Mouse (Mus musculus) midbrain, embryonic 11.5 days (tissue): ENCODE measurements around the gene Pmepa1. TPM values are rescaled to one million over a fixed set of nuclear protein-coding genes. Genes with fewer than 3 reads are reported as not detected.

ENCODE experiments used
- ATAC-seq: fragments of 200-750 bp; cut with Nextera tagmentation; 2 replicates; pipeline ENCODE4 v1.8.0; 2017; ENCODE audit warnings: moderate TSS enrichment, moderate library complexity; ENCODE audit not compliant: low FRiP score
- DNase-seq: peaks from one replicate; pipeline ENCODE4 v3.0.0; 2015; ENCODE audit warnings: low spot score; ENCODE audit errors: missing footprints
- H3K27ac ChIP-seq: fragments of 300-500 bp; sonication (generic); 2 replicates; pipeline ENCODE4 v1.5.1; 2014; ENCODE audit warnings: low read depth, low read length
- H3K27me3 ChIP-seq: fragments of 300-500 bp; sonication (generic); 2 replicates; pipeline ENCODE4 v1.6.1; 2014; ENCODE audit warnings: mild to moderate bottlenecking, low read length, moderate library complexity, mixed read lengths; ENCODE audit not compliant: control insufficient read depth, insufficient read depth
- H3K36me3 ChIP-seq: fragments of 300-500 bp; sonication (generic); 2 replicates; pipeline ENCODE4 v1.6.1; 2014; ENCODE audit warnings: mild to moderate bottlenecking, low read length, moderate library complexity, mixed read lengths; ENCODE audit not compliant: control insufficient read depth, insufficient read depth
- H3K4me1 ChIP-seq: fragments of 300-500 bp; sonication (generic); 2 replicates; pipeline ENCODE4 v1.6.1; 2014; ENCODE audit warnings: low read length; ENCODE audit not compliant: control insufficient read depth, insufficient read depth
- H3K4me2 ChIP-seq: fragments of 300-500 bp; sonication (generic); 2 replicates; pipeline ENCODE4 v1.6.1; 2014; ENCODE audit warnings: mild to moderate bottlenecking, moderate library complexity
- H3K4me3 ChIP-seq: fragments of 300-500 bp; sonication (generic); 2 replicates; pipeline ENCODE4 v1.5.1; 2014; ENCODE audit warnings: low read depth, low read length
- H3K9ac ChIP-seq: fragments of 300-500 bp; sonication (generic); 2 replicates; pipeline ENCODE4 v1.6.1; 2014; ENCODE audit warnings: low read length
- H3K9me3 ChIP-seq: fragments of 300-500 bp; sonication (generic); 2 replicates; pipeline ENCODE4 v1.6.1; 2016; ENCODE audit warnings: low read length; ENCODE audit not compliant: control insufficient read depth
- WGBS: fragments of 180-500 bp; shearing (Covaris S2); extraction: QIAGEN DNeasy Blood & Tissue Kit; methylation state at CpG from one replicate; pipeline ENCODE4 v1.1.7; 2014; 5-methylcytosine and 5-hydroxymethylcytosine counted together
- polyA plus RNA-seq: library from polyadenylated mRNA; unstranded; fragments of >200 nt; fragmentation: Nextera tagmentation; extraction: Ambion mirVana; gene quantifications from 2 replicates; pipeline ENCODE4 v1.2.1, GENCODE M21; 2014

The Pmepa1 gene
- polyA plus RNA-seq, 1 experiment from 2014 or later: 3.4 TPM

GRCm38 (mm10) chr2:173181486-173181885, 94.8 kb downstream of the Pmepa1 start:
- Histone ChIP-seq H3K9me3 (no peaks in the 10 kb centered on the region), H3K27me3 (no peaks in the 10 kb centered on the region), H3K36me3 (no peaks in the 10 kb centered on the region), H3K27ac (no peak overlapping the region), H3K4me3 (no peak overlapping the region), H3K4me2 (no peak overlapping the region), H3K9ac (no peak overlapping the region), H3K4me1 (no peaks in the 10 kb centered on the region)
- DNase-seq: no peak
- whole genome bisulfite sequencing: 52% methylated on average over 5 of the region's 5 CpGs
- ATAC-seq: no peak

- Histone ChIP-seq H3K9me3 (no peaks in the 10 kb centered on the region), H3K27ac (no peak overlapping the region), H3K4me1 (no peaks in the 10 kb centered on the region), H3K36me3 (no peaks in the 10 kb centered on the region), H3K4me3 (no peak overlapping the region), H3K4me2 (no peak overlapping the region), H3K27me3 (no peaks in the 10 kb centered on the region), H3K9ac (no peak overlapping the region)
- no peak for ATAC-seq
- DNase-seq: no peak
- 82% methylated on average over 11 of the region's 11 CpGs for WGBS
Observed at GRCm38 (mm10) chr2:173180721-173181388, 95.5 kb downstream of the Pmepa1 start.

- no peak for ATAC-seq
- Histone ChIP-seq H3K4me1 (no peaks in the 10 kb centered on the region), H3K36me3 (no peaks in the 10 kb centered on the region), H3K27me3 (no peaks in the 10 kb centered on the region), H3K27ac (no peak overlapping the region), H3K9ac (no peak overlapping the region), H3K9me3 (0 out of 2 replicates have a peak, but pooled peaks cover 3% of the 10 kb centered on the region), H3K4me3 (no peak overlapping the region), H3K4me2 (no peak overlapping the region)
- DNase-seq: no peak
- 76% methylated on average over 4 of the region's 4 CpGs for WGBS
Observed at GRCm38 (mm10) chr2:173180026-173180425, 96.3 kb downstream of the Pmepa1 start.

- Histone ChIP-seq H3K27ac (no peak overlapping the region), H3K4me1 (peaks cover 8% of the 10 kb centered on the region), H3K4me2 (no peak overlapping the region), H3K9me3 (0 out of 2 replicates have a peak, but pooled peaks cover 3% of the 10 kb centered on the region), H3K9ac (no peak overlapping the region), H3K36me3 (no peaks in the 10 kb centered on the region), H3K4me3 (no peak overlapping the region), H3K27me3 (no peaks in the 10 kb centered on the region)
- DNase-seq: no peak
- ATAC-seq: no peak
- WGBS: 91% methylated on average over 7 of the region's 7 CpGs
Observed at GRCm38 (mm10) chr2:173179046-173179445, 97.3 kb downstream of the Pmepa1 start.

- Histone ChIP-seq H3K4me3 (no peak overlapping the region), H3K4me1 (peaks cover 11% of the 10 kb centered on the region), H3K4me2 (no peak overlapping the region), H3K9ac (no peak overlapping the region), H3K27me3 (no peaks in the 10 kb centered on the region), H3K9me3 (0 out of 2 replicates have a peak, but pooled peaks cover 3% of the 10 kb centered on the region), H3K27ac (no peak overlapping the region), H3K36me3 (no peaks in the 10 kb centered on the region)
- ATAC-seq (no peak), DNase-seq (peak; percentile 72)
- WGBS: 90% methylated on average over 8 of the region's 8 CpGs
Observed at GRCm38 (mm10) chr2:173177951-173178350, 98.4 kb downstream of the Pmepa1 start.

- Histone ChIP-seq H3K27ac (no peak overlapping the region), H3K27me3 (no peaks in the 10 kb centered on the region), H3K4me3 (no peak overlapping the region), H3K4me1 (peaks cover 16% of the 10 kb centered on the region), H3K4me2 (no peak overlapping the region), H3K9me3 (0 out of 2 replicates have a peak, but pooled peaks cover 3% of the 10 kb centered on the region), H3K36me3 (no peaks in the 10 kb centered on the region), H3K9ac (no peak overlapping the region)
- 79% methylated on average over 5 of the region's 5 CpGs for WGBS
- no peak for ATAC-seq
- DNase-seq: no peak
Observed at GRCm38 (mm10) chr2:173177481-173177880, 98.9 kb downstream of the Pmepa1 start.

- H3K36me3 ChIP-seq: no peaks in the 10 kb centered on the region
- H3K4me2 ChIP-seq: no peak overlapping the region
- H3K9me3 ChIP-seq: 0 out of 2 replicates have a peak, but pooled peaks cover 3% of the 10 kb centered on the region
- ATAC-seq: no peak
- H3K27me3 ChIP-seq: no peaks in the 10 kb centered on the region; the same call in 1 of the 2 replicates
- no peak overlapping the region for H3K4me3 ChIP-seq
- DNase-seq: no peak
- 92% methylated on average over 5 of the region's 5 CpGs for WGBS
- H3K4me1 ChIP-seq: peaks cover 31% of the 10 kb centered on the region
- no peak overlapping the region for H3K27ac ChIP-seq
- H3K9ac ChIP-seq: no peak overlapping the region
Observed at GRCm38 (mm10) chr2:173175703-173176102, 100.6 kb downstream of the Pmepa1 start.

- peak; percentile 0; the same call in 1 of the 2 replicates for ATAC-seq
- Histone ChIP-seq H3K27ac (peak overlapping the region; percentile 97), H3K4me3 (no peak overlapping the region), H3K4me2 (peak overlapping the region; percentile 60), H3K4me1 (peaks cover 31% of the 10 kb centered on the region), H3K9ac (peak overlapping the region; percentile 70), H3K9me3 (0 out of 2 replicates have a peak, but pooled peaks cover 3% of the 10 kb centered on the region), H3K36me3 (no peaks in the 10 kb centered on the region), H3K27me3 (no peaks in the 10 kb centered on the region; the same call in 1 of the 2 replicates)
- WGBS: 57% methylated on average over 1 of the region's 1 CpGs
- no peak for DNase-seq
Observed at GRCm38 (mm10) chr2:173174569-173174968, 101.8 kb downstream of the Pmepa1 start.
